Mouse (Mus musculus): ENCODE data around the gene Htr3b. TPM values are rescaled to one million over a fixed set of nuclear protein-coding genes. Genes with fewer than 3 reads are reported as not detected.

Gene Htr3b
- polyA plus RNA-seq, 1 experiment from 2014 or later: not detected

DNA sequence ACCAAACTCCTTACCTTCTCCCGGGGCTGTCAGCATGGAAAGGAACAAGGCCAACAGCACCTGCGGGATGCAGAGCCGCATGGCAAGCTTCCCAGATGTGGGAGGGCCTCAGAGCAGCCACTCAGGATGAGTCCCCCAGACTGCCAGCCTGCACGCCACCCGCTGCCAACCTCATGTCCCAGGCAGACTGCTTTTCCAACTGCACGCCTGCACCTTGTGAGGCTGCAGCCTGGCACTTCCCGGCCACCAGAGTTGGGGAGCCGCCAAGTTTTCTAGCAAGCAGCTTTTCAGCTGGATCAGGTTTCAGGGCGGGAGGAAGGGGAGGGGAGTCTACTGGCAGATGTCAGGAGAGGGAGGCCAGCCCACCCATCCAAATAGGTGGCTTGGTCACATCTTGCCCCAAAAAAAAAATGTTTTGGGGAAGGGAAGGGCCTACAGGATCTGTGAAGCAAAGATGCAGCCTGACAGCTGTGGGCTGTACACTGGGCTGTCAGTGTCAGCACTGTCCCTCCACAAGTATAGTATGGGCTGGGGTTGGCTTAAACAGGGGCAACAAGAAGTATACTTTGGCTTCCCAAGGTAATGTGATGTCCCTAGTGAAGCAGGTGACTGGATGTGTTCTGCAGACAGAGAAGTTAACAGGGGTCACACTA is 53.8 kb downstream of the Htr3b start, which contains the start of gene Htr3a:
Htr3a (minus strand) TSS at position 215 of the 653 bp plus-strand sequence.
- Histone ChIP-seq H3K27me3 (0 out of 2 replicates have a peak, but pooled peaks cover 5% of the 10 kb centered on the region), H3K4me3 (no peak within 1 kb of the TSS), H3K27ac (peak within 1 kb of the TSS; percentile 58), H3K4me1 (peaks cover 20% of the 10 kb centered on the region), H3K36me3 (ENCODE audit: poor library complexity, severe bottlenecking) (no peaks in the 10 kb centered on the region), H3K4me2 (0 out of 2 replicates have a peak within 1 kb of the TSS, but pooled peaks have one; percentile 22), H3K9ac (no peak within 1 kb of the TSS), H3K9me3 (replicated peaks) (no peaks in the 10 kb centered on the region)
- 2% methylated on average over 9 of the region's 9 CpGs for WGBS
- ATAC-seq: peak; percentile 96

DNA sequence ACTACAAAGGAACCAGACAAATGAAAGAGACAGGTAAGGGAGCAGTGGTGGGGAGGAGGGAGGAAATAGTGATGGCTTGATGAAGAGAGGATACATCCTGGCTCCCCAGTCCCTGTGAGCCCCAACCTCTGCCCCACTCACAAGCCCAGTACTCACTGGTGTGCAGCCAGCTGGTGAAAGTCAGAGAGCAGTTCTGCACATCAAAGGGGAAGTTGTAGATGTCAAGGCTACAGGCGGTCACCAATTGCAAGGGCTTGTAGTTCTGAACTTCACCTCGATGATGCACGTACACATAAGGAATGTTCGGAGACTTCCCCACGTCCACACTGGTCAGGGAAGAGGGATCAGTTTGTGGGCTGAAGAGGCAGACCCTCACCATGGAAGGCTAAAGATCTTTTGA is 60.4 kb downstream of the Htr3b start:
- Histone ChIP-seq H3K27ac (no peak overlapping the region), H3K4me1 (peaks cover 9% of the 10 kb centered on the region), H3K9me3 (replicated peaks) (no peaks in the 10 kb centered on the region), H3K4me3 (no peak overlapping the region), H3K27me3 (no peaks in the 10 kb centered on the region; the same call in 1 of the 2 replicates), H3K4me2 (no peak overlapping the region), H3K9ac (no peak overlapping the region), H3K36me3 (ENCODE audit: poor library complexity, severe bottlenecking) (no peaks in the 10 kb centered on the region)
- WGBS: 93% methylated on average over 5 of the region's 5 CpGs
- ATAC-seq: no peak

DNA sequence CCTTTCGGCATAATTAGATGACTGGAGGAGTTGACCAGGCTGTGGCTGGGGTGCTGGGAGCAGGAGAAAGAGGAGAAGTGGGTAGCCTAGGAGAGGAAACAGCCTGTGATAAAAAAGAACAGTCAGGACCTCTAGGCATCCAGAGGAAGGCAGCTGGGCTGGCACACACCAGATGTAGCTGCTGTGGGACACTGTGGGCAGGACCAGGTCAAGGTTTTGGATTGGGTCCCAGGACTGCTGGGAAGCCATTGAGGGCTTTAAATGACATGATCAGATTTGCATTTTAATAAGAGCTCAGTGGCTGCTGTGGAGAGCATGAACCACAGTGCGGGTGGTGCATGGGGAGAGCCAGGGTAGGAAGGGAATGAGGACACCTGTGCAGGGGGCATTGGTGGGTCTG is 61.0 kb downstream of the Htr3b start:
- H3K4me3 ChIP-seq: no peak overlapping the region
- H3K9ac ChIP-seq: no peak overlapping the region
- H3K4me1 ChIP-seq: peaks cover 9% of the 10 kb centered on the region
- H3K27me3 ChIP-seq: peaks cover 2% of the 10 kb centered on the region; the same call in 1 of the 2 replicates
- no peak overlapping the region for H3K4me2 ChIP-seq
- H3K36me3 ChIP-seq (ENCODE audit: poor library complexity, severe bottlenecking): no peaks in the 10 kb centered on the region
- H3K9me3 ChIP-seq (replicated peaks): no peaks in the 10 kb centered on the region
- no peak overlapping the region for H3K27ac ChIP-seq
- no peak for ATAC-seq
- 56% methylated on average over 2 of the region's 2 CpGs for WGBS

DNA sequence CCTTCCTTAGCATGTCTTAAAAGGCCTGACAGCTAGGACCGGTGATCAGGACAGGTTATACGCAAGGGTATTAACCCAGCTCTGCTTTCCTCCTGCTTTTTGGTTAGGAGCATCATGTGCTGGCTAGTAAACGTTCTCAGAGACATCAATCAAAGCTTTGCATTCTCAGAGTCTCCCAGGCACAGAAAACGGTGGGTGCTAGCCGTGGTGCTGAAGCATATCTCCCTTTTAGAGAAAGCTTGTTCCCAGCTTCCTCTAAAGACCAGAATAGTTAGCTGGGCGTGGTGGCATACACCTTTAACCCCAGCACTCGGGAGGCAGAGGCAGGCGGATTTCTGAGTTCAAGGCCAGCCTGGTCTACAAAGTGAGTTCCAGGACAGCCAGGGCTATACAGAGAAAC is 66.2 kb downstream of the Htr3b start:
- no peak for ATAC-seq
- Histone ChIP-seq H3K27ac (no peak overlapping the region), H3K27me3 (peaks cover 22% of the 10 kb centered on the region), H3K9me3 (replicated peaks) (no peaks in the 10 kb centered on the region), H3K36me3 (ENCODE audit: poor library complexity, severe bottlenecking) (no peaks in the 10 kb centered on the region), H3K4me3 (no peak overlapping the region), H3K4me2 (no peak overlapping the region), H3K9ac (no peak overlapping the region), H3K4me1 (peaks cover 30% of the 10 kb centered on the region)
- WGBS: 47% methylated on average over 8 of the region's 8 CpGs

DNA sequence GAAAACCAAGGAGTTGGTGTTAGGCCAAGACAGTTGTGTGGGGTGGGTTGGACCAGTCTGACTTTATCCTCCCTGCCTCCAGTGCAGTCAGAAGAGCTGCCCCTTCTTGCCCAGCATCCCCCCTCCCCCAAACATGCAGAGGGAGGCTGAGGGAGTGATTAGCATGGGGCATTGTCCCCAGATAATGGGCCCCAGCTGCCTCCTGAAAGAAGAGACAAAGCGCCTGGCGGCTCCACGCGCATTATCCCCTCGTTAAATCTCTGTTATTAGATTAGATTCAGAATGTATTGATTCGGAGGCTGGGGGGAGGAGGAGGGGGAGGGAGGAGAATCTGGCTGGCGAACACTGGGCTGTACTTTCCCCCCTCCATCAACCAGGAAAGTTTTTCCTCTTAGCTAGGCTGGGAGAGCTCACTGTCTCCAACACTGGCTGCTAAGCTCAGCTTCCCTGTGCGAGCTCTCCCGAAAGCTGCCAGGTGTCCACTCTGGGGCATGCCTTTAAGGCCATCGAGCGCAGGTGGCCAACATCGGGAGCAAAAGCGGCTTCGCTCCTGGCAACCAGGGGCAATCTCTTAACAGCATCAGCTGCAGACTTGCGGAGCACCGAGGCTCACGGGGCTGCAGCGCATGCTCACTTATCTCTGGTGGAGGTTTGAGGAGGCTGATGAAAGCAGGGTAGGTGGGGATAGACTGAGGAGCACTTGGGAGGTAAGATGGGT is 68.8 kb downstream of the Htr3b start:
- H3K27me3 ChIP-seq: peaks cover 29% of the 10 kb centered on the region
- peak overlapping the region; percentile 75 for H3K27ac ChIP-seq
- WGBS: 2% methylated on average over 18 of the region's 18 CpGs
- ATAC-seq: peak; percentile 87
- peaks cover 27% of the 10 kb centered on the region for H3K4me1 ChIP-seq
- peak overlapping the region; percentile 58 for H3K9ac ChIP-seq
- H3K4me2 ChIP-seq: peak overlapping the region; percentile 58
- H3K4me3 ChIP-seq: peak overlapping the region; percentile 23
- no peaks in the 10 kb centered on the region for H3K9me3 ChIP-seq (replicated peaks)
- H3K36me3 ChIP-seq (ENCODE audit: poor library complexity, severe bottlenecking): no peaks in the 10 kb centered on the region

DNA sequence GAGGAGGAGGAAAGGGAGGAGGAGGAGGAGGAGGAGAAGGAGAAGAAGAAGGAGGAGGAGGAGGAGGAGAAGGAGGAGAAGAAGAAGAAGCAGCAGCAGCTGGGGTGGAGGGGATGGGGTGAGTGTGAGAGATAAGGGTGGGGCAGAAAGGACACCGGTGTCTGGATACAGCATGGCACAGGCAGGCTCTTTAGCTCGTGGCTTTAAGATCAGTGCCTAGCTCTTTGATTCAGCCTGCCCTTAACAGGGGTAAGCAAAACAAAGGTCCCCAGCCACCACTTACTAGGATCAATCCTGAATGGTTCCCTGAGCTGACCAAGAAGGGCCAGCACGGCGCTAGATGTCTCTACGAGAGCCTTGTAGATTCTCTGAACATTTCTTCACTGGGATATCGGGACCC is 70.0 kb downstream of the Htr3b start:
- Histone ChIP-seq H3K9ac (no peak overlapping the region), H3K27me3 (peaks cover 29% of the 10 kb centered on the region), H3K4me3 (no peak overlapping the region), H3K36me3 (ENCODE audit: poor library complexity, severe bottlenecking) (no peaks in the 10 kb centered on the region), H3K27ac (no peak overlapping the region), H3K4me2 (no peak overlapping the region), H3K4me1 (peaks cover 27% of the 10 kb centered on the region), H3K9me3 (replicated peaks) (no peaks in the 10 kb centered on the region)
- 53% methylated on average over 6 of the region's 6 CpGs for WGBS
- ATAC-seq: no peak

DNA sequence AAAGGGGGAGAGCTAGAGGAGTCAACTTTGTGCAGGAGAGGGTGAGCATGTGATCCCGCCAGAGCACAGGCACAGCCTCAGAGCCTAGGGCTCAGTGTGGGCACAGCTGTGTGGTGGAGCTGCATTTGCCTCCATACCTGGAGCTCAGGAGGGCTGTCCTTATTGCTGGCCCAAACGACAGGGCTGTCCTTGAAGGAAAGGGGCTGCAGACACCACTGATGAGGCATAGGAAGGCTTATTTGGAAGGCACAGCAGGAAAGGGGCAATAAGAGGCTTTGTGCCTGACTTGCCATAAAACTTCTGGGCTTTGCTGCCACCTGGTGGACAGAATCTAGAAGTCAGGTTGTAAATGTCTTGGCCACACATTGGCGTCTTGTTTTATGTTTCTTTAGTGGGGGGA is 70.8 kb downstream of the Htr3b start:
- no peak overlapping the region for H3K9ac ChIP-seq
- peaks cover 27% of the 10 kb centered on the region for H3K4me1 ChIP-seq
- no peak overlapping the region for H3K27ac ChIP-seq
- WGBS: 26% methylated on average over 3 of the region's 3 CpGs
- no peaks in the 10 kb centered on the region for H3K36me3 ChIP-seq (ENCODE audit: poor library complexity, severe bottlenecking)
- ATAC-seq: peak; percentile 54; the same call in 1 of the 2 replicates
- no peak overlapping the region for H3K4me3 ChIP-seq
- H3K9me3 ChIP-seq (replicated peaks): no peaks in the 10 kb centered on the region
- no peak overlapping the region for H3K4me2 ChIP-seq
- peaks cover 29% of the 10 kb centered on the region for H3K27me3 ChIP-seq

DNA sequence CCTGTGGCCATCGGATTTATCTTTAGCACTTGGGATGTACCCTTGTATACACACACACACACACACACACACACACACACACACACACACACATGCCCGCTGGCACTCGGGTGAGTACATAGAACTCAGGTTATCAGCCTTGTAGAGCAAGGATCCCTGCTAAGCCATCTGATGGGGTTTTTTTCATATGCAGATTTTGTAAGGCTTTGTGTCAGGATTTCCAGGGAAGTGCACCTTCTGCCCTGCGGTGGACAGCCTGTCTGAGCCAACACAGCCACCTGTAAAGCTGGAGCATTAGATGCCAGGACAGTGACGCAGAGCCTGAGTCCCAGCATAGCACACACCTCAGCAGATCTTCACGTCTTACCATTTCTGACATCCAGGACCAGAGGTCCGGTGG is 75.7 kb downstream of the Htr3b start:
- H3K4me1 ChIP-seq: no peaks in the 10 kb centered on the region
- no peaks in the 10 kb centered on the region for H3K36me3 ChIP-seq (ENCODE audit: poor library complexity, severe bottlenecking)
- no peak for ATAC-seq
- H3K4me2 ChIP-seq: no peak overlapping the region
- no peak overlapping the region for H3K27ac ChIP-seq
- peaks cover 9% of the 10 kb centered on the region; the same call in 1 of the 2 replicates for H3K27me3 ChIP-seq
- H3K9me3 ChIP-seq (replicated peaks): 0 out of 2 replicates have a peak, but pooled peaks cover 4% of the 10 kb centered on the region
- 69% methylated on average over 7 of the region's 7 CpGs for WGBS
- no peak overlapping the region for H3K9ac ChIP-seq
- H3K4me3 ChIP-seq: no peak overlapping the region

Other genes starting within 250 kb of the Htr3b start
- gene Zbtb16, start 128.8 kb downstream of the Htr3b start, polyA plus RNA-seq (2015; fragmentation: Nextera tagmentation; extraction: Ambion mirVana): 3.2 and 3.4 TPM in 2 replicates
- gene Htr3a, start 53.9 kb downstream of the Htr3b start, polyA plus RNA-seq (2015; fragmentation: Nextera tagmentation; extraction: Ambion mirVana): 1.9 and 2.0 TPM in 2 replicates
- 33.5 and 39.0 TPM in 2 replicates for gene Usp28, start 20.4 kb upstream of the Htr3b start, polyA plus RNA-seq (2015; fragmentation: Nextera tagmentation; extraction: Ambion mirVana)
- gene Zw10, start 90.6 kb upstream of the Htr3b start, polyA plus RNA-seq (2015; fragmentation: Nextera tagmentation; extraction: Ambion mirVana): 40.2 and 44.7 TPM in 2 replicates
- gene Tmprss5, start 116.3 kb upstream of the Htr3b start, polyA plus RNA-seq (2015; fragmentation: Nextera tagmentation; extraction: Ambion mirVana): 0.93 and 1.9 TPM in 2 replicates

All from forebrain, embryonic 13.5 days (tissue).